Mouse (Mus musculus): ENCODE data around the gene Pfkfb4. TPM values are rescaled to one million over a fixed set of nuclear protein-coding genes. Genes with fewer than 3 reads are reported as not detected.
A peak's percentile ranks its signal among the peaks of the same experiment; 100 is the strongest.

The Pfkfb4 gene
- polyA plus RNA-seq, 1 experiment from 2014 or later, result 3.1 TPM

DNA sequence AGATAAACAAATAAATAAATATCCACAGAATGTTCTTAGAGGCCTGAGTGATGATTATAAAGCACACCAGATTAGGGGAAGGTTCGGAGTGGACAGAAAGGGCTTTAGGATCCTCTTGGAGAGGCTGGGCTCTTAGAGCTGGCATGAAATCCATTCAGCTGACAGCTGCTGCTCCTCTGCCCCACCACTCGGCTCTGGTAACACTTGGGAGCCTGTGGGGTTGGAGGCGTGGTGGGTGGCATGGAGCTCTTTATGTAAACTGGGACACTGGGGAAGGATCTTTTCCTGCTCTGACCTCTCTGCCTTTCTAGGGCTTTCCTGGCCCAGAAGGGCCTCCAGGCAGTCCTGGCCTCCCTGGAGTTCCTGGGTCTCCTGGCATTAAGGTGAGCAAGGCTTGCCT, 28.0 kb upstream of the Pfkfb4 start:
- Histone ChIP-seq H3K27ac (ENCODE audit: low read length) (no peak overlapping the region), H3K4me2 (ENCODE audit: low read depth, low read length) (no peak overlapping the region), H3K36me3 (ENCODE audit: control insufficient read depth, insufficient read depth) (no peaks in the 10 kb centered on the region), H3K9ac (ENCODE audit: low read length) (no peak overlapping the region), H3K9me3 (replicated peaks; ENCODE audit: control insufficient read depth, low read length) (no peaks in the 10 kb centered on the region), H3K4me3 (ENCODE audit: low read length) (no peak overlapping the region), H3K27me3 (ENCODE audit: control insufficient read depth, insufficient read depth, low read length) (no peaks in the 10 kb centered on the region; the same call in none of the 2 replicates), H3K4me1 (ENCODE audit: control insufficient read depth, insufficient read depth, low read length) (no peaks in the 10 kb centered on the region)
- 51% methylated on average over 3 of the region's 3 CpGs for WGBS
- no peak for ATAC-seq (replicated peaks; ENCODE audit: extremely low read depth, insufficient read depth, low FRiP score)

DNA sequence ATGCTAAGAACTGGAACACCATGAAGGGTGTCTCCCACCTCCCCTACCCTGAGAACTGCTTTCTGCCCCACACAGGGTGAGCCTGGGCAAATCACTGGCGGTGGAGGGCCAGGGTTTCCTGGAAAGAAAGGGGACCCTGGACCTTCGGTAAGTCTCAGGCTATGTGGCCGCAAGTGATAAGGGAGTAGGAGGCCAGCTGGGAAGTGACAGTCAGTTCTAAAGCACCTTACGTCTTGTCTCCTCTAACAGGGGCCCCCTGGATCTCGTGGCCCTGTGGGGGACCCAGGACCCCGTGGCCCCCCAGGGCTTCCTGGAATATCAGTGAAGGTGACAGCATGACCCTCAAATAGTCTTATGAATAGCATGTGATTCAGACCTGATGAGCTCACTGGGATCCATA, 27.2 kb upstream of the Pfkfb4 start:
- H3K4me3 ChIP-seq (ENCODE audit: low read length), result no peak overlapping the region
- no peaks in the 10 kb centered on the region for H3K36me3 ChIP-seq (ENCODE audit: control insufficient read depth, insufficient read depth)
- no peaks in the 10 kb centered on the region for H3K4me1 ChIP-seq (ENCODE audit: control insufficient read depth, insufficient read depth, low read length)
- no peak overlapping the region for H3K27ac ChIP-seq (ENCODE audit: low read length)
- WGBS, result 65% methylated on average over 6 of the region's 6 CpGs
- ATAC-seq (replicated peaks; ENCODE audit: extremely low read depth, insufficient read depth, low FRiP score), result no peak
- H3K9ac ChIP-seq (ENCODE audit: low read length), result no peak overlapping the region
- H3K9me3 ChIP-seq (replicated peaks; ENCODE audit: control insufficient read depth, low read length), result no peaks in the 10 kb centered on the region
- no peak overlapping the region for H3K4me2 ChIP-seq (ENCODE audit: low read depth, low read length)
- H3K27me3 ChIP-seq (ENCODE audit: control insufficient read depth, insufficient read depth, low read length), result no peaks in the 10 kb centered on the region; the same call in 1 of the 2 replicates

DNA sequence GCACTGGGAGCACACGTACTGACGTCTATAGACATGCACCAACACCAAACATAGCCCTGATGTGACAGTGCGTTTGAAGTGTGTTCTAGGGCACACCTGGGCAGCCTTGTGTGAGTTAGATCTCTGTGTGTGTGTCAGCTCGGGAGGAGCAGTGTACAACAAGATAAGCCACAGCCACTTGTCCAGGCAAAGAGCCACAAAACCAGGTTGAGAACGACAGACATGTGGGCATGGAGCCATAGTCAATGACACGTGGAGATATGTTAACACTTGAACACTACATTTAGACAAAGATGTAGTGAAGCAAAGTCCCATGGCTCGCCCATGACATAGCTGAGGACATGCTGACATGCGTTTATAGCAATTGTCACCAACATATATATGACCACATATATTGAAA, 21.0 kb upstream of the Pfkfb4 start:
- ATAC-seq (replicated peaks; ENCODE audit: extremely low read depth, insufficient read depth, low FRiP score), result peak; percentile 46; the same call in 1 of the 2 replicates
- Histone ChIP-seq H3K27me3 (ENCODE audit: control insufficient read depth, insufficient read depth, low read length) (no peaks in the 10 kb centered on the region), H3K4me1 (ENCODE audit: control insufficient read depth, insufficient read depth, low read length) (peaks cover 5% of the 10 kb centered on the region), H3K4me2 (ENCODE audit: low read depth, low read length) (no peak overlapping the region), H3K4me3 (ENCODE audit: low read length) (no peak overlapping the region), H3K9me3 (replicated peaks; ENCODE audit: control insufficient read depth, low read length) (no peaks in the 10 kb centered on the region), H3K9ac (ENCODE audit: low read length) (no peak overlapping the region), H3K36me3 (ENCODE audit: control insufficient read depth, insufficient read depth) (no peaks in the 10 kb centered on the region), H3K27ac (ENCODE audit: low read length) (no peak overlapping the region)
- whole genome bisulfite sequencing, result 43% methylated on average over 8 of the region's 8 CpGs

DNA sequence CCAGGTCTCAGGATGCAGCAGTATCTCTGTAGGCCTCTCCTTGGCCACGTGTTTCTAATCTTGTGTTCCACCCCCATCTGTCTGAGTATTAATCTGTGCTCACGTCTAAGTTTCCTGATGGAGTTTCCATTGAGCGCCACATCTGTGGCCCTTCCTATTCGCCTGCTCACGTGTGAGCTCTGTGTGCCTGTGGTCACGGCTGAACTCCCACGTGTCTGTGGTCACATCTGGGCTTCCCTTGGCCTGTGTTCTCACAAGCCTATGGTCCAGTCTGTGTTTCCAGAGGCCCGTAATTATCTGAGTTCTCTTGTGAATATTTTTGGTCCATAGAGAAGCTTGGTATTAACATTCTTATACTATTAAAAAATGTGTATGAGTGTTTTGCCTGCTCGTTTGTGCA, 15.1 kb upstream of the Pfkfb4 start:
- H3K4me2 ChIP-seq (ENCODE audit: low read depth, low read length), result no peak overlapping the region
- no peak overlapping the region for H3K9ac ChIP-seq (ENCODE audit: low read length)
- WGBS, result 72% methylated on average over 9 of the region's 9 CpGs
- H3K36me3 ChIP-seq (ENCODE audit: control insufficient read depth, insufficient read depth), result no peaks in the 10 kb centered on the region
- H3K27me3 ChIP-seq (ENCODE audit: control insufficient read depth, insufficient read depth, low read length), result no peaks in the 10 kb centered on the region; the same call in 1 of the 2 replicates
- no peak overlapping the region for H3K4me3 ChIP-seq (ENCODE audit: low read length)
- no peak for ATAC-seq (replicated peaks; ENCODE audit: extremely low read depth, insufficient read depth, low FRiP score)
- H3K27ac ChIP-seq (ENCODE audit: low read length), result no peak overlapping the region
- H3K4me1 ChIP-seq (ENCODE audit: control insufficient read depth, insufficient read depth, low read length), result no peaks in the 10 kb centered on the region
- H3K9me3 ChIP-seq (replicated peaks; ENCODE audit: control insufficient read depth, low read length), result no peaks in the 10 kb centered on the region

DNA sequence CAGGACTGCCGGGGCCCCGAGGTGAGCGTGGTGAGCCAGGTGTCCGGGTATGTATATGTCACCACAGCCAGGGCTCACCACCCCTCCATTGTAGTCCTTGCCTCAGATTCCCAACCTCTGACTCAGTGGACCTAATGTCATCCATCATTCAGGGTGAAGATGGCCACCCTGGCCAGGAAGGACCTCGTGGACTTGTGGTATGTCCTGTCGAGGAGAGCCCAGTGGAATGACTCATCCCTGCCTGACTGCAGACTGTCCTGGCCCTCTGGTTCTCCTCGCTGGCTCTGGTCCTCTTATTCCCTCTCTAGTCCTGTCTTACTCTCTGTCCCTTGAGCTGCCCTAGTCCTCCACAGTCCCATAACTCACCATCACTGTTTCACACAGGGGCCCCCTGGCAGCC, 13.6 kb upstream of the Pfkfb4 start:
- no peak for ATAC-seq (replicated peaks; ENCODE audit: extremely low read depth, insufficient read depth, low FRiP score)
- H3K27me3 ChIP-seq (ENCODE audit: control insufficient read depth, insufficient read depth, low read length), result no peaks in the 10 kb centered on the region; the same call in 1 of the 2 replicates
- no peak overlapping the region for H3K4me2 ChIP-seq (ENCODE audit: low read depth, low read length)
- no peaks in the 10 kb centered on the region for H3K9me3 ChIP-seq (replicated peaks; ENCODE audit: control insufficient read depth, low read length)
- H3K4me3 ChIP-seq (ENCODE audit: low read length), result no peak overlapping the region
- no peaks in the 10 kb centered on the region for H3K4me1 ChIP-seq (ENCODE audit: control insufficient read depth, insufficient read depth, low read length)
- H3K9ac ChIP-seq (ENCODE audit: low read length), result no peak overlapping the region
- H3K36me3 ChIP-seq (ENCODE audit: control insufficient read depth, insufficient read depth), result no peaks in the 10 kb centered on the region
- WGBS, result 65% methylated on average over 7 of the region's 7 CpGs
- H3K27ac ChIP-seq (ENCODE audit: low read length), result no peak overlapping the region

DNA sequence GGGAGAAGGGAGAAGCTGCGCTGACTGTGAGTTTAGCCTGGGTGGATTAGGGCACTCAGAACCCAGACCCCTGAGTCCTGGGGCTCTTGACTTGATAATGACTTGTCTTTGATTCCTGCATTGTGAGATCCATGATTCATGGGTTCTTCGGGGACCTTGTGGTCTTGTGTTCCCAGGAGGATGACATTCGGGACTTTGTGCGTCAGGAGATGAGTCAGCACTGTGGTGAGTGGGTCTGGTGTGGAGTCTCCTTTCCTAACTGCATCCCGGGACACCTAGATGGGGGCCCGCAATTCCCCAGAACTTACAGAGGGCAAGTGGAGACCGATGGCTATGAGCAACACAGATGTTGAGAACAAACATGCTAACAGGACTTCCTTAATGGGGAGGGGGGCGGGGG, 9.1 kb upstream of the Pfkfb4 start:
- H3K4me2 ChIP-seq (ENCODE audit: low read depth, low read length), result no peak overlapping the region
- H3K36me3 ChIP-seq (ENCODE audit: control insufficient read depth, insufficient read depth), result no peaks in the 10 kb centered on the region
- 69% methylated on average over 8 of the region's 8 CpGs for WGBS
- no peaks in the 10 kb centered on the region; the same call in 1 of the 2 replicates for H3K4me1 ChIP-seq (ENCODE audit: control insufficient read depth, insufficient read depth, low read length)
- no peaks in the 10 kb centered on the region; the same call in 1 of the 2 replicates for H3K27me3 ChIP-seq (ENCODE audit: control insufficient read depth, insufficient read depth, low read length)
- H3K9ac ChIP-seq (ENCODE audit: low read length), result no peak overlapping the region
- no peak overlapping the region for H3K4me3 ChIP-seq (ENCODE audit: low read length)
- no peak overlapping the region for H3K27ac ChIP-seq (ENCODE audit: low read length)
- no peak for ATAC-seq (replicated peaks; ENCODE audit: extremely low read depth, insufficient read depth, low FRiP score)
- no peaks in the 10 kb centered on the region for H3K9me3 ChIP-seq (replicated peaks; ENCODE audit: control insufficient read depth, low read length)

DNA sequence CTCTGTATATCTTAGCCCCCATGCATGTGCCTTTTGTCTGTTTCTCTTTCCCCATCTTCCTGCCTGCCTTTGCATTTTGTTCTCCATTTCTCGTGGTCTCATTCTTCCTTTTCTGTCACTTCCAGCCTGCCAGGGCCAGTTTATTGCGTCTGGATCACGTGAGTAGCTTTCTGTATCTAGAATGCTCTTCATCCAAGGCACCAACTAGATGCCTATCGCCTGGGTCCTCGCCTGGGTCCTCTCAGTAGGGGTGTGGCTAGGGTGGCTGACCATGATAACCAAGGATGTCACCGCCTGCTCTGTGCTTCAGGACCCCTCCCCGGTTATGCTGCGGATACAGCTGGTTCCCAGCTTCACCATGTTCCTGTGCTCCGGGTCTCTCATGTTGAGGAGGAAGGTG, 8.4 kb upstream of the Pfkfb4 start:
- Histone ChIP-seq H3K27me3 (ENCODE audit: control insufficient read depth, insufficient read depth, low read length) (no peaks in the 10 kb centered on the region; the same call in 1 of the 2 replicates), H3K9me3 (replicated peaks; ENCODE audit: control insufficient read depth, low read length) (no peaks in the 10 kb centered on the region), H3K4me2 (ENCODE audit: low read depth, low read length) (no peak overlapping the region), H3K36me3 (ENCODE audit: control insufficient read depth, insufficient read depth) (no peaks in the 10 kb centered on the region), H3K4me3 (ENCODE audit: low read length) (no peak overlapping the region), H3K27ac (ENCODE audit: low read length) (no peak overlapping the region), H3K4me1 (ENCODE audit: control insufficient read depth, insufficient read depth, low read length) (peaks cover 7% of the 10 kb centered on the region; the same call in 1 of the 2 replicates), H3K9ac (ENCODE audit: low read length) (no peak overlapping the region)
- ATAC-seq (replicated peaks; ENCODE audit: extremely low read depth, insufficient read depth, low FRiP score), result no peak
- 62% methylated on average over 9 of the region's 9 CpGs for WGBS

DNA sequence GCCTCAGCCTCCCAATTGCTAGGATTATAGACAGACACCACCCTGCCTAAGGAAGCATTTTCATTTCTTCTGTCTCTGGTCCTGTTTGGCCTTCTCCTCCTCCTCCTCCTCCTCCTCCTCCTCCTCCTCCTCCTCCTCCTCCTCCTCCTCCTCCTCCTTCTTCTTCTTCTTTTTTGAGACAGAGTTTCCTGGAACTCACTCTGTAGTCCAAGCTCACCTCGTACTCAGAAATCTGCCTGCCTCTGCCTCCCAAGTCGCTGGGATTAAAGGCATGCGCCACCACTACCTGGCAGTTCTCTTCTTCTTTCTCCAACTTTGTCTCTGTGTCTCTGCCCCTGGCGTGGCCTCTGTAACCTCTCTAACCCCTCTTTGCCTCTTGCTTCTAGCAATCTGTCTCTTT, 5.9 kb upstream of the Pfkfb4 start, which contains the start of gene Ucn2:
Gene Ucn2, plus strand, starts transcription at position 301 of the 400 bp plus-strand sequence.
- Histone ChIP-seq H3K9ac (ENCODE audit: low read length) (no peak within 1 kb of the TSS), H3K4me3 (ENCODE audit: low read length) (no peak within 1 kb of the TSS), H3K4me1 (ENCODE audit: control insufficient read depth, insufficient read depth, low read length) (peaks cover 32% of the 10 kb centered on the region), H3K27ac (ENCODE audit: low read length) (no peak within 1 kb of the TSS), H3K36me3 (ENCODE audit: control insufficient read depth, insufficient read depth) (no peaks in the 10 kb centered on the region), H3K4me2 (ENCODE audit: low read depth, low read length) (no peak within 1 kb of the TSS), H3K27me3 (ENCODE audit: control insufficient read depth, insufficient read depth, low read length) (no peaks in the 10 kb centered on the region; the same call in 1 of the 2 replicates), H3K9me3 (replicated peaks; ENCODE audit: control insufficient read depth, low read length) (no peaks in the 10 kb centered on the region)
- no peak for ATAC-seq (replicated peaks; ENCODE audit: extremely low read depth, insufficient read depth, low FRiP score)
- WGBS, result 72% methylated on average over 4 of the region's 4 CpGs

DNA sequence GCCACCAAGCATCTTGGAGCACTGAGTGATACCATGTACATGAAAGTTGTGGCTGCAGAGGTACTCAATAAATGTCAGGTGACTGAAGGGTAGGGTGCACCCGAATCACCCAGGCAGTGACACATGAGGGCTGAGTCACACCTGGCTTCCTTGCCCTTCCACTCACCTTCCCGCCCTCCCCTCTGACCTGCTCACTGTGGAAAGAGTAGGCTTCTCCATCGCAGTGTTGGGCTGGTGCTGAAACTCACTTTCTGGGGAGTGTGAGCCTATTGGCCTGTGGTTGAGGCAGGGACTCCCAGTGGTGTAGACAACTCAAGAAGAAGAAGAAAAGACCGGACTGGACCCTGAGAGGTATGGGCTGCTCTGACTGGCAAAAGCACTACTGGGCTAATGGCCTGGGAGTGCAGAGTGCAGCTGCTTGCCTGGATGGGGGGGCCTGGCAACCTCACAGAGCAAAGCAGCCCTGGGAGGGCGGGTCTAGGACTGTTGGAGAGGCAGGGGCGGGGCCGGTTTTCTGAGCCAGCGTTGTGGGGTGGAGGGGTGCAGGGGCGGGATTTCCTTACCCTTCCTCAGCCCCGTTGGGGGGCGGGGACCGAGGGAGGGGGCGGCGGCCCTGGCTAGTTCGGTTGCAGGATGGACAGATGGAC, 3.8 kb upstream of the Pfkfb4 start:
- no peak overlapping the region for H3K9ac ChIP-seq (ENCODE audit: low read length)
- H3K27ac ChIP-seq (ENCODE audit: low read length), result no peak overlapping the region

More for the DNA sequence above, 3.8 kb upstream of the Pfkfb4 start:
- H3K9me3 ChIP-seq (replicated peaks; ENCODE audit: control insufficient read depth, low read length), result no peaks in the 10 kb centered on the region
- H3K4me1 ChIP-seq (ENCODE audit: control insufficient read depth, insufficient read depth, low read length), result peaks cover 41% of the 10 kb centered on the region
- H3K36me3 ChIP-seq (ENCODE audit: control insufficient read depth, insufficient read depth), result no peaks in the 10 kb centered on the region
- 23% methylated on average over 14 of the region's 15 CpGs for WGBS
- peak overlapping the region; percentile 27 for H3K4me3 ChIP-seq (ENCODE audit: low read length)
- H3K4me2 ChIP-seq (ENCODE audit: low read depth, low read length), result peak overlapping the region; percentile 53
- no peak for ATAC-seq (replicated peaks; ENCODE audit: extremely low read depth, insufficient read depth, low FRiP score)
- no peaks in the 10 kb centered on the region; the same call in 1 of the 2 replicates for H3K27me3 ChIP-seq (ENCODE audit: control insufficient read depth, insufficient read depth, low read length)

Measured in heart, embryonic 16.5 days (tissue).